Mouse (Mus musculus) G1E (cell line): ENCODE measurements around the gene Afap1l2. TPM values are rescaled to one million over a fixed set of nuclear protein-coding genes. Genes with fewer than 3 reads are reported as not detected.
A peak's percentile ranks its signal among the peaks of the same experiment; 100 is the strongest.

Source experiments
- ATAC-seq: 2 replicates; pipeline ENCODE4 v1.8.0; 2016; ENCODE audit warnings: mild to moderate bottlenecking; ENCODE audit not compliant: insufficient number of reproducible peaks, poor library complexity, low FRiP score, severe bottlenecking; ENCODE audit errors: extremely low read depth
- DNase-seq: peaks from one replicate; pipeline ENCODE4 v3.0.0; 2012; ENCODE audit warnings: low spot score
- H3K27me3 ChIP-seq: 2 replicates; pipeline ENCODE4 v1.6.1; 2012; ENCODE audit warnings: mild to moderate bottlenecking, low read length, inconsistent platforms; ENCODE audit not compliant: insufficient read depth
- H3K36me3 ChIP-seq: replicated peaks from 2 replicates; pipeline ENCODE3; 2012; ENCODE audit warnings: mild to moderate bottlenecking, inconsistent platforms
- H3K4me1 ChIP-seq: 2 replicates; pipeline ENCODE4 v1.6.1; 2012; ENCODE audit warnings: low read depth, low read length, inconsistent platforms, mixed read lengths; ENCODE audit not compliant: insufficient read depth
- H3K4me3 ChIP-seq: 2 replicates; pipeline ENCODE4 v1.5.1; 2012; ENCODE audit warnings: low read depth, mild to moderate bottlenecking, inconsistent platforms, low read length, moderate library complexity, mixed read lengths
- H3K9me3 ChIP-seq: replicated peaks from 2 replicates; pipeline ENCODE4 v1.6.1; 2012; ENCODE audit warnings: inconsistent platforms
- CTCF ChIP-seq: IDR thresholded peaks from 2 replicates; pipeline ENCODE4 v1.5.1; 2012; ENCODE audit warnings: low read depth, low read length, inconsistent platforms, mixed read lengths
- GATA1 ChIP-seq: IDR thresholded peaks from 2 replicates; pipeline ENCODE4 v1.6.1; 2012; ENCODE audit warnings: borderline replicate concordance, low read length, inconsistent platforms, mixed read lengths
- GATA2 ChIP-seq: IDR thresholded peaks from 2 replicates; pipeline ENCODE4 v1.6.1; 2012; ENCODE audit warnings: low read depth, low read length, inconsistent platforms, borderline replicate concordance
- POLR2AphosphoS5 ChIP-seq: IDR thresholded peaks from 2 replicates; pipeline ENCODE4 v1.6.1; 2012; ENCODE audit warnings: low read depth, low read length, inconsistent platforms; ENCODE audit not compliant: insufficient replicate concordance
- TAL1 ChIP-seq: conservative IDR thresholded peaks from 2 replicates; pipeline ENCODE4 v1.6.1; 2012; ENCODE audit warnings: low read depth, low read length, inconsistent platforms, mixed read lengths
- polyA plus RNA-seq: library from polyadenylated mRNA; stranded (reverse); fragments of >175 nt; gene quantifications from 2 replicates; pipeline ENCODE4 v1.2.3, GENCODE M21; 2012
- total RNA-seq, 2 experiments: library from RNA; stranded (forward) in 1 of 2; stranded (reverse) in 1 of 2; fragments of 200-1000 nt in 1 of 2; fragments of >200 nt in 1 of 2; fragmentation: Nextera tagmentation in 1 of 2; gene quantifications; 2 replicates each; pipeline ENCODE4 v1.2.3; 2014 to 2017

The Afap1l2 gene
- total and polyA plus RNA-seq, 3 experiments = 0.11 TPM; not detected in 2

GRCm38 (mm10) chr19:56935111-56935510, 72.9 kb downstream of the Afap1l2 start:
- TF ChIP-seq POLR2AphosphoS5 (no peak), TAL1 (no peak), GATA2 (no peak), CTCF (no peak), GATA1 (no peak)
- no peaks in the 10 kb centered on the region for H3K4me1 ChIP-seq
- ATAC-seq (no peak), DNase-seq (no peak)
- peaks cover 3% of the 10 kb centered on the region; the same call in 1 of the 2 replicates for H3K9me3 ChIP-seq
- H3K27me3 ChIP-seq = peaks cover 12% of the 10 kb centered on the region
- no peaks in the 10 kb centered on the region for H3K36me3 ChIP-seq
- no peak overlapping the region for H3K4me3 ChIP-seq

- ATAC-seq = no peak
- Histone ChIP-seq H3K4me3 (no peak overlapping the region), H3K4me1 (no peaks in the 10 kb centered on the region), H3K27me3 (peaks cover 9% of the 10 kb centered on the region), H3K36me3 (no peaks in the 10 kb centered on the region), H3K9me3 (peaks cover 3% of the 10 kb centered on the region; the same call in 1 of the 2 replicates)
- TF ChIP-seq GATA1 = no peak
- no peak for TF ChIP-seq GATA2
- no peak for TF ChIP-seq POLR2AphosphoS5
- TF ChIP-seq CTCF = no peak
- TF ChIP-seq TAL1 = no peak
- DNase-seq = no peak
Observed at GRCm38 (mm10) chr19:56933800-56934199, 74.2 kb downstream of the Afap1l2 start.

DNA sequence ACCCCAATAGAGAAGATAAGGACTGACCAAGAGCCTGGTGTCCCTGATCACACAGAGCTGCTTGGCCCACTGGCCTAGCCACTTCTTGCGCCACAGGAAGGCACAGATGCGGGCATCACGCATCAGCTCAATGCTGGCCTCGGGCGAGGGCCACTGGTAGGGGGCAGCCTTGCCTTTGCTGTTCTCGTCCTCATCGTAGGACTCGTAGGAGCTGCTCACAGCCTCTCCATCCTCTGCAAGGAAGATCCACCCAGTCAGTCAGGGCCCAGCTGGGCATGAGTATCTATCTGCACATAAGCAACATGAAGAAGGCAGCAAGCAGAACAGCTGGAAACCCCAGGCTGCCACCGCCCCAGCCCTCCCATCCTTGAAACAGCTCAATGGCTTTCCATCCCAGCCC, 78.0 kb downstream of the Afap1l2 start:
- TF ChIP-seq POLR2AphosphoS5 = no peak
- TF ChIP-seq TAL1 = no peak
- H3K36me3 ChIP-seq = no peaks in the 10 kb centered on the region
- ATAC-seq = no peak
- peaks cover 4% of the 10 kb centered on the region; the same call in 1 of the 2 replicates for H3K27me3 ChIP-seq
- no peaks in the 10 kb centered on the region for H3K4me1 ChIP-seq
- H3K4me3 ChIP-seq = no peak overlapping the region
- no peaks in the 10 kb centered on the region for H3K9me3 ChIP-seq
- DNase-seq = no peak

GRCm38 (mm10) chr19:56929392-56929791, 78.6 kb downstream of the Afap1l2 start:
- Histone ChIP-seq H3K4me3 (no peak overlapping the region), H3K36me3 (no peaks in the 10 kb centered on the region), H3K27me3 (peaks cover 4% of the 10 kb centered on the region; the same call in 1 of the 2 replicates), H3K9me3 (no peaks in the 10 kb centered on the region), H3K4me1 (no peaks in the 10 kb centered on the region)
- ATAC-seq = no peak
- DNase-seq = no peak
- TF ChIP-seq GATA2 = no peak
- TF ChIP-seq POLR2AphosphoS5 = no peak
- no peak for TF ChIP-seq TAL1
- no peak for TF ChIP-seq GATA1
- no peak for TF ChIP-seq CTCF

- H3K4me3 ChIP-seq = no peak overlapping the region
- peaks cover 2% of the 10 kb centered on the region for H3K36me3 ChIP-seq
- no peak for ATAC-seq
- TF ChIP-seq POLR2AphosphoS5 (no peak), TAL1 (no peak), GATA1 (no peak), GATA2 (no peak), CTCF (no peak)
- no peaks in the 10 kb centered on the region for H3K4me1 ChIP-seq
- no peaks in the 10 kb centered on the region for H3K9me3 ChIP-seq
- peaks cover 8% of the 10 kb centered on the region for H3K27me3 ChIP-seq
- no peak for DNase-seq
Observed at GRCm38 (mm10) chr19:56921744-56922143, 86.3 kb downstream of the Afap1l2 start.

GRCm38 (mm10) chr19:56920232-56920631, 87.8 kb downstream of the Afap1l2 start:
- Histone ChIP-seq H3K4me1 (no peaks in the 10 kb centered on the region), H3K9me3 (no peaks in the 10 kb centered on the region), H3K27me3 (peaks cover 8% of the 10 kb centered on the region), H3K4me3 (no peak overlapping the region), H3K36me3 (peaks cover 5% of the 10 kb centered on the region)
- DNase-seq (no peak), ATAC-seq (no peak)
- TF ChIP-seq GATA2 (no peak), GATA1 (no peak)

GRCm38 (mm10) chr19:56919628-56920027, 88.4 kb downstream of the Afap1l2 start:
- H3K27me3 ChIP-seq = peaks cover 8% of the 10 kb centered on the region
- H3K36me3 ChIP-seq = peaks cover 5% of the 10 kb centered on the region
- TF ChIP-seq CTCF (peak; percentile 52), TAL1 (no peak)
- ATAC-seq (no peak), DNase-seq (peak; percentile 38)
- no peaks in the 10 kb centered on the region for H3K4me1 ChIP-seq
- H3K4me3 ChIP-seq = no peak overlapping the region
- H3K9me3 ChIP-seq = peaks cover under 1% of the 10 kb centered on the region; the same call in 1 of the 2 replicates
